Mouse (Mus musculus): Measurements from ENCODE around the gene Lbx1. TPM values are rescaled to one million over a fixed set of nuclear protein-coding genes. Genes with fewer than 3 reads are reported as not detected.

Gene Lbx1
- polyA plus RNA-seq (2014; fragmentation: Nextera tagmentation; extraction: Ambion mirVana): 5.0 and 5.1 TPM in 2 replicates

DNA sequence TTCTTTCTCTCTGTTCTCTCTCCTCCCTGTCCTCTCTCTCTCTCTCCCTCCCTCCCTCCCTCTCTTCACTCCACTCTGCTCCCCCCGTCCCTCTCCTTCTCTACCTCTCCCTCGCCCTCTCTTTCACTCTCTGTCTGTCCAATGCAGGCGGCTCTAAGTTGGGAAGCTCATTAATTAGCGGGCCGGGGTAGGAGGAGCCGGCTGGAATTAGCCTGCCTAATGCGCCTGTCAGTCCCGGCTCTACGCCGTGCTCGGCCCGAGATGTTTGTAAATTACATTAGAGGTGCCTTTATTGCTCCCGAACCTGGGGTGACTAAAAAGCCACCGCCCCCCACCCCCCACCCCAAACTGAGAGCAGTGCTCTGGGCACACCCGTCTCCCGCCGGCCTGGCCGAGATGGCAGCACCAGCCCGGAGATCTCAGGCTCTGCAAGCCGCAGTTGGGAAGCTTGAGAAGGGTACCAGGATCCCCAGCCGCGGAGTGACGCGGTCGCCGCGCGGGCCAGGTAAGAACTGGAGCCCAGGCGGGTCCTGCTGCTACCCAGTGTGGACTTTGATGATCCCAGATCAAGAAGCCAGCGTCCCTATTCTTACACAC lies at the start of gene Lbx1:
Lbx1 (minus strand) TSS at position 47 of the 597 bp plus-strand sequence.
- Histone ChIP-seq H3K27ac (replicated peaks; ENCODE audit: low read depth, low read length) (peak within 1 kb of the TSS; percentile 24), H3K4me1 (ENCODE audit: control insufficient read depth, insufficient read depth, low read length) (peaks cover 17% of the 10 kb centered on the region), H3K4me3 (ENCODE audit: low read depth, low read length) (peak within 1 kb of the TSS; percentile 32), H3K9ac (ENCODE audit: low read length) (peak within 1 kb of the TSS; percentile 45), H3K27me3 (ENCODE audit: control insufficient read depth, insufficient read depth, low read length) (peaks cover 93% of the 10 kb centered on the region), H3K9me3 (ENCODE audit: control insufficient read depth, low read length) (no peaks in the 10 kb centered on the region), H3K4me2 (ENCODE audit: low read depth, severe bottlenecking) (peak within 1 kb of the TSS; percentile 62), H3K36me3 (ENCODE audit: control insufficient read depth, insufficient read depth, low read length) (no peaks in the 10 kb centered on the region)
- ATAC-seq (ENCODE audit: insufficient number of reproducible peaks, low FRiP score, low TSS enrichment, low read depth): peak; percentile 49
- under 1% methylated on average over 30 of the region's 30 CpGs for WGBS
- peak; percentile 62 for DNase-seq (ENCODE audit: low spot score)

DNA sequence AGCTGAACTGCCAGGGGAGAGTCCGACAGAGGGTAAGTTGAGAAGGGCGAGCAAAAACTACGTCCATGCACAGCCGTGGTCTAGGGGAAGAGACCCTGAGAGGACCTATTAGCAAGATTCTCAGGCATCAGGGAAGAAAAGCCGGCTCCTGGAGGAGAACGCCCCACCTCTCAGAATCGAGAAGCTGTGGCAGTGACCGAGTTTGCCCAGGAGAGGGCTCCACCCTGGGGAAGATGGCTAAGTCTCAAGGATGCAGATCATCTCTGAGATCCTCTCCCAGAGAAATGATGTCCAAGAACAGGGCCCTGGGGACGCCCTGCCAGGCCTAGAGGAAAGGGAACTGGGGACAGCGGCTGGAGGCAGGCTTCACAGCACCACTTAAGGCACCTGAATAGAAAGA lies 47.7 kb upstream of the Lbx1 start:
- Histone ChIP-seq H3K9me3 (ENCODE audit: control insufficient read depth, low read length) (no peaks in the 10 kb centered on the region), H3K9ac (ENCODE audit: low read length) (no peak overlapping the region), H3K27me3 (ENCODE audit: control insufficient read depth, insufficient read depth, low read length) (0 out of 2 replicates have a peak, but pooled peaks cover 2% of the 10 kb centered on the region), H3K4me3 (ENCODE audit: low read depth, low read length) (no peak overlapping the region), H3K4me2 (ENCODE audit: low read depth, severe bottlenecking) (no peak overlapping the region), H3K27ac (replicated peaks; ENCODE audit: low read depth, low read length) (no peak overlapping the region), H3K36me3 (ENCODE audit: control insufficient read depth, insufficient read depth, low read length) (no peaks in the 10 kb centered on the region), H3K4me1 (ENCODE audit: control insufficient read depth, insufficient read depth, low read length) (no peaks in the 10 kb centered on the region)
- ATAC-seq (ENCODE audit: insufficient number of reproducible peaks, low FRiP score, low TSS enrichment, low read depth) (no peak), DNase-seq (ENCODE audit: low spot score) (peak; percentile 77)
- WGBS: 8% methylated on average over 10 of the region's 10 CpGs

GRCm38 (mm10) chr19:45276196-45276595 lies 40.6 kb upstream of the Lbx1 start:
- no peak overlapping the region for H3K4me3 ChIP-seq (ENCODE audit: low read depth, low read length)
- no peak overlapping the region for H3K27ac ChIP-seq (replicated peaks; ENCODE audit: low read depth, low read length)
- ATAC-seq (ENCODE audit: insufficient number of reproducible peaks, low FRiP score, low TSS enrichment, low read depth) (no peak), DNase-seq (ENCODE audit: low spot score) (no peak)
- WGBS: 76% methylated on average over 4 of the region's 4 CpGs
- H3K9me3 ChIP-seq (ENCODE audit: control insufficient read depth, low read length): no peaks in the 10 kb centered on the region
- H3K4me2 ChIP-seq (ENCODE audit: low read depth, severe bottlenecking): no peak overlapping the region
- no peak overlapping the region for H3K9ac ChIP-seq (ENCODE audit: low read length)
- H3K36me3 ChIP-seq (ENCODE audit: control insufficient read depth, insufficient read depth, low read length): no peaks in the 10 kb centered on the region
- H3K27me3 ChIP-seq (ENCODE audit: control insufficient read depth, insufficient read depth, low read length): no peaks in the 10 kb centered on the region
- H3K4me1 ChIP-seq (ENCODE audit: control insufficient read depth, insufficient read depth, low read length): no peaks in the 10 kb centered on the region

GRCm38 (mm10) chr19:45271986-45272385 lies 36.4 kb upstream of the Lbx1 start:
- WGBS: 29% methylated on average over 10 of the region's 10 CpGs
- no peaks in the 10 kb centered on the region for H3K9me3 ChIP-seq (ENCODE audit: control insufficient read depth, low read length)
- no peaks in the 10 kb centered on the region for H3K36me3 ChIP-seq (ENCODE audit: control insufficient read depth, insufficient read depth, low read length)
- no peak overlapping the region for H3K4me2 ChIP-seq (ENCODE audit: low read depth, severe bottlenecking)
- H3K4me1 ChIP-seq (ENCODE audit: control insufficient read depth, insufficient read depth, low read length): peaks cover 8% of the 10 kb centered on the region
- H3K4me3 ChIP-seq (ENCODE audit: low read depth, low read length): no peak overlapping the region
- ATAC-seq (ENCODE audit: insufficient number of reproducible peaks, low FRiP score, low TSS enrichment, low read depth) (no peak), DNase-seq (ENCODE audit: low spot score) (no peak)
- no peak overlapping the region for H3K27ac ChIP-seq (replicated peaks; ENCODE audit: low read depth, low read length)
- no peak overlapping the region for H3K9ac ChIP-seq (ENCODE audit: low read length)
- H3K27me3 ChIP-seq (ENCODE audit: control insufficient read depth, insufficient read depth, low read length): no peaks in the 10 kb centered on the region

GRCm38 (mm10) chr19:45262995-45263394 lies 27.4 kb upstream of the Lbx1 start:
- Histone ChIP-seq H3K4me1 (ENCODE audit: control insufficient read depth, insufficient read depth, low read length) (no peaks in the 10 kb centered on the region; the same call in 1 of the 2 replicates), H3K9me3 (ENCODE audit: control insufficient read depth, low read length) (no peaks in the 10 kb centered on the region), H3K27me3 (ENCODE audit: control insufficient read depth, insufficient read depth, low read length) (no peaks in the 10 kb centered on the region), H3K4me2 (ENCODE audit: low read depth, severe bottlenecking) (no peak overlapping the region), H3K27ac (replicated peaks; ENCODE audit: low read depth, low read length) (no peak overlapping the region), H3K9ac (ENCODE audit: low read length) (no peak overlapping the region), H3K4me3 (ENCODE audit: low read depth, low read length) (no peak overlapping the region), H3K36me3 (ENCODE audit: control insufficient read depth, insufficient read depth, low read length) (no peaks in the 10 kb centered on the region)
- WGBS: 58% methylated on average over 10 of the region's 10 CpGs
- DNase-seq (ENCODE audit: low spot score): no peak
- ATAC-seq (ENCODE audit: insufficient number of reproducible peaks, low FRiP score, low TSS enrichment, low read depth): no peak

GRCm38 (mm10) chr19:45257414-45258326 lies 22.1 kb upstream of the Lbx1 start:
- no peaks in the 10 kb centered on the region for H3K27me3 ChIP-seq (ENCODE audit: control insufficient read depth, insufficient read depth, low read length)
- H3K36me3 ChIP-seq (ENCODE audit: control insufficient read depth, insufficient read depth, low read length): no peaks in the 10 kb centered on the region
- no peak overlapping the region for H3K4me3 ChIP-seq (ENCODE audit: low read depth, low read length)
- WGBS: 53% methylated on average over 15 of the region's 15 CpGs
- peak; percentile 32 for DNase-seq (ENCODE audit: low spot score)
- H3K4me1 ChIP-seq (ENCODE audit: control insufficient read depth, insufficient read depth, low read length): peaks cover 4% of the 10 kb centered on the region; the same call in 1 of the 2 replicates
- peak overlapping the region; percentile 38; the same call in 1 of the 2 replicates for H3K9ac ChIP-seq (ENCODE audit: low read length)
- no peak for ATAC-seq (ENCODE audit: insufficient number of reproducible peaks, low FRiP score, low TSS enrichment, low read depth)
- no peaks in the 10 kb centered on the region for H3K9me3 ChIP-seq (ENCODE audit: control insufficient read depth, low read length)
- no peak overlapping the region for H3K27ac ChIP-seq (replicated peaks; ENCODE audit: low read depth, low read length)
- peak overlapping the region; percentile 16; the same call in 1 of the 2 replicates for H3K4me2 ChIP-seq (ENCODE audit: low read depth, severe bottlenecking)

GRCm38 (mm10) chr19:45254806-45255205 lies 19.2 kb upstream of the Lbx1 start:
- WGBS: 86% methylated on average over 7 of the region's 7 CpGs
- H3K4me2 ChIP-seq (ENCODE audit: low read depth, severe bottlenecking): no peak overlapping the region
- DNase-seq (ENCODE audit: low spot score) (no peak), ATAC-seq (ENCODE audit: insufficient number of reproducible peaks, low FRiP score, low TSS enrichment, low read depth) (no peak)
- no peak overlapping the region for H3K9ac ChIP-seq (ENCODE audit: low read length)
- H3K4me3 ChIP-seq (ENCODE audit: low read depth, low read length): no peak overlapping the region
- H3K27ac ChIP-seq (replicated peaks; ENCODE audit: low read depth, low read length): no peak overlapping the region
- H3K27me3 ChIP-seq (ENCODE audit: control insufficient read depth, insufficient read depth, low read length): no peaks in the 10 kb centered on the region
- H3K9me3 ChIP-seq (ENCODE audit: control insufficient read depth, low read length): no peaks in the 10 kb centered on the region
- H3K36me3 ChIP-seq (ENCODE audit: control insufficient read depth, insufficient read depth, low read length): no peaks in the 10 kb centered on the region
- H3K4me1 ChIP-seq (ENCODE audit: control insufficient read depth, insufficient read depth, low read length): peaks cover 4% of the 10 kb centered on the region; the same call in 1 of the 2 replicates

DNA sequence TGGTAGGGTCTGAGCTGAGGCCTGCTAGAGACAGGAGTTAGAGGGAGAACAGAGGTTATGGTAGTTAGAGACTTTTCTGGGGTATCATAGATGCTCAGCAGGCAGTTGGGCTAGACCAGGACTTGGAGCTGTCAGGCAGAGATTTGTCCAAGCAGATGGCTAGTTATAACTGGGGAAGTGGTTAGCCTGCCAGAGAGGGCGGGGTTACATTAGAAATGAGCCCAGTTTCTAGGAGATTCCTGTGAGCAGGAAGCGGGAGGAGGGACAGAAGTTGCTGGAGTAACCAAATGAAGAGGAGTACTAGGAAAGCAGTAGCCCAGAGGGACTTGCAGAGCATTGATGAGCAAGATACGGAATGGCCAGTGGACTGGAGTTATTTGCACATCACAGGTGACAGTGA lies 16.8 kb upstream of the Lbx1 start:
- Histone ChIP-seq H3K9ac (ENCODE audit: low read length) (no peak overlapping the region), H3K27me3 (ENCODE audit: control insufficient read depth, insufficient read depth, low read length) (no peaks in the 10 kb centered on the region), H3K27ac (replicated peaks; ENCODE audit: low read depth, low read length) (no peak overlapping the region), H3K9me3 (ENCODE audit: control insufficient read depth, low read length) (no peaks in the 10 kb centered on the region), H3K36me3 (ENCODE audit: control insufficient read depth, insufficient read depth, low read length) (no peaks in the 10 kb centered on the region), H3K4me1 (ENCODE audit: control insufficient read depth, insufficient read depth, low read length) (peaks cover under 1% of the 10 kb centered on the region; the same call in 1 of the 2 replicates), H3K4me2 (ENCODE audit: low read depth, severe bottlenecking) (no peak overlapping the region), H3K4me3 (ENCODE audit: low read depth, low read length) (no peak overlapping the region)
- ATAC-seq (ENCODE audit: insufficient number of reproducible peaks, low FRiP score, low TSS enrichment, low read depth) (no peak), DNase-seq (ENCODE audit: low spot score) (no peak)
- WGBS: 67% methylated on average over 3 of the region's 3 CpGs

Measured in limb, embryonic 11.5 days (tissue).